Mouse (Mus musculus) lung, postnatal 0 days (tissue): ENCODE data around the gene Slc38a7. TPM values are rescaled to one million over a fixed set of nuclear protein-coding genes. Genes with fewer than 3 reads are reported as not detected.

ENCODE experiments used
- ATAC-seq: fragments of 200-750 bp; cut with Nextera tagmentation; 2 replicates; pipeline ENCODE4 v1.8.0; 2017; ENCODE audit warnings: moderate library complexity
- DNase-seq: peaks from one replicate; pipeline ENCODE4 v3.0.0-alpha.2; 2016; ENCODE audit warnings: low spot score
- H3K27ac ChIP-seq: fragments of 300-500 bp; sonication (generic); 2 replicates; pipeline ENCODE4 v1.5.1; 2014; ENCODE audit warnings: antibody characterized with exemption, mild to moderate bottlenecking, low read length, mixed read lengths
- H3K27me3 ChIP-seq: fragments of 300-500 bp; sonication (generic); replicated peaks from 2 replicates; pipeline ENCODE4 v1.6.1; 2014; ENCODE audit warnings: low read length, mixed read lengths; ENCODE audit not compliant: insufficient read depth
- H3K36me3 ChIP-seq: fragments of 300-500 bp; sonication (generic); 2 replicates; pipeline ENCODE4 v1.6.1; 2014; ENCODE audit warnings: low read length, mixed read lengths; ENCODE audit not compliant: insufficient read depth
- H3K4me1 ChIP-seq: fragments of 300-500 bp; sonication (generic); 2 replicates; pipeline ENCODE4 v1.6.1; 2014; ENCODE audit warnings: antibody characterized with exemption, low read depth, low read length, mixed read lengths; ENCODE audit not compliant: insufficient read depth
- H3K4me2 ChIP-seq: fragments of 300-500 bp; sonication (generic); replicated peaks from 2 replicates; pipeline ENCODE4 v1.6.1; 2014; ENCODE audit warnings: low read depth, mild to moderate bottlenecking, low read length, moderate library complexity, mixed read lengths
- H3K4me3 ChIP-seq: fragments of 300-500 bp; sonication (generic); 2 replicates; pipeline ENCODE4 v1.5.1; 2014; ENCODE audit warnings: low read depth, low read length
- H3K9ac ChIP-seq: fragments of 300-500 bp; sonication (generic); replicated peaks from 2 replicates; pipeline ENCODE4 v1.6.1; 2014; ENCODE audit warnings: low read depth, mild to moderate bottlenecking
- H3K9me3 ChIP-seq: fragments of 300-500 bp; sonication (generic); 2 replicates; pipeline ENCODE4 v1.6.1; 2016; ENCODE audit warnings: low read length, mixed read lengths
- CTCF ChIP-seq: IDR thresholded peaks from 2 replicates; pipeline ENCODE4 v1.5.1; 2016; ENCODE audit warnings: antibody characterized with exemption, mild to moderate bottlenecking
- EP300 ChIP-seq: IDR thresholded peaks from 2 replicates; pipeline ENCODE4 v1.6.1; 2016; ENCODE audit warnings: antibody characterized with exemption, mild to moderate bottlenecking, control low read depth
- WGBS: fragments of 180-500 bp; shearing (Covaris S2); extraction: QIAGEN DNeasy Blood & Tissue Kit; methylation state at CpG from one replicate; pipeline ENCODE4 v1.1.7; 2014; 5-methylcytosine and 5-hydroxymethylcytosine counted together
- polyA plus RNA-seq: library from polyadenylated mRNA; unstranded; fragments of >200 nt; fragmentation: Nextera tagmentation; extraction: Ambion mirVana; gene quantifications from 2 replicates; pipeline ENCODE4 v1.2.1, GENCODE M21; 2015

Gene Slc38a7
- polyA plus RNA-seq, result 11.1 and 11.6 TPM in 2 replicates

GRCm38 (mm10) chr8:95853102-95853843 lies at the start of gene Slc38a7:
Slc38a7 (minus strand) TSS chr8:95853539.
- H3K4me1 ChIP-seq, result peaks cover 7% of the 10 kb centered on the region
- ATAC-seq, result peak; percentile 96
- TF ChIP-seq CTCF, result no peak
- TF ChIP-seq EP300, result no peak
- H3K27me3 ChIP-seq, result no peaks in the 10 kb centered on the region
- H3K4me2 ChIP-seq, result peak within 1 kb of the TSS; percentile 64
- H3K36me3 ChIP-seq, result 0 out of 2 replicates have a peak, but pooled peaks cover 2% of the 10 kb centered on the region
- no peaks in the 10 kb centered on the region for H3K9me3 ChIP-seq
- H3K4me3 ChIP-seq, result peak within 1 kb of the TSS; percentile 57
- WGBS, result 9% methylated on average over 22 of the region's 22 CpGs
- DNase-seq, result peak; percentile 96
- H3K27ac ChIP-seq, result no peak within 1 kb of the TSS; the same call in 1 of the 2 replicates
- H3K9ac ChIP-seq, result peak within 1 kb of the TSS; percentile 42; the same call in 1 of the 2 replicates

- Histone ChIP-seq H3K27me3 (no peaks in the 10 kb centered on the region), H3K9me3 (no peaks in the 10 kb centered on the region), H3K36me3 (no peaks in the 10 kb centered on the region), H3K4me2 (no peak overlapping the region), H3K4me3 (no peak overlapping the region), H3K4me1 (no peaks in the 10 kb centered on the region), H3K27ac (no peak overlapping the region), H3K9ac (no peak overlapping the region)
- TF ChIP-seq CTCF (no peak), EP300 (no peak)
- ATAC-seq, result peak; percentile 35; the same call in 1 of the 2 replicates
- DNase-seq, result peak; percentile 42
- 41% methylated on average over 7 of the region's 7 CpGs for WGBS
Measured at GRCm38 (mm10) chr8:95901864-95902263, 48.5 kb upstream of the Slc38a7 start.

GRCm38 (mm10) chr8:95893701-95894100 lies 40.4 kb upstream of the Slc38a7 start:
- 72% methylated on average over 5 of the region's 5 CpGs for WGBS
- DNase-seq, result no peak

GRCm38 (mm10) chr8:95888285-95889136 lies 35.2 kb upstream of the Slc38a7 start, which contains the start of gene Got2:
Got2 (minus strand) TSS chr8:95888547.
- peak; percentile 93 for DNase-seq
- Histone ChIP-seq H3K9me3 (no peaks in the 10 kb centered on the region), H3K9ac (peak within 1 kb of the TSS; percentile 51; the same call in 1 of the 2 replicates), H3K27ac (no peak within 1 kb of the TSS), H3K4me1 (peaks cover 3% of the 10 kb centered on the region; the same call in 1 of the 2 replicates), H3K4me3 (peak within 1 kb of the TSS; percentile 76), H3K36me3 (no peaks in the 10 kb centered on the region), H3K4me2 (peak within 1 kb of the TSS; percentile 96), H3K27me3 (no peaks in the 10 kb centered on the region)
- peak; percentile 92 for TF ChIP-seq CTCF
- TF ChIP-seq EP300, result no peak
- WGBS, result 7% methylated on average over 29 of the region's 31 CpGs
- peak; percentile 91 for ATAC-seq

More at GRCm38 (mm10) chr8:95893701-95894100, 40.4 kb upstream of the Slc38a7 start:
- ATAC-seq, result no peak
- Histone ChIP-seq H3K4me1 (no peaks in the 10 kb centered on the region), H3K36me3 (no peaks in the 10 kb centered on the region), H3K27me3 (no peaks in the 10 kb centered on the region), H3K9me3 (no peaks in the 10 kb centered on the region), H3K4me2 (no peak overlapping the region), H3K4me3 (no peak overlapping the region), H3K9ac (no peak overlapping the region), H3K27ac (no peak overlapping the region)
- TF ChIP-seq CTCF, result no peak
- TF ChIP-seq EP300, result no peak

- Histone ChIP-seq H3K4me1 (peaks cover 3% of the 10 kb centered on the region; the same call in 1 of the 2 replicates), H3K27ac (no peak overlapping the region), H3K9ac (peak overlapping the region; percentile 51; the same call in 1 of the 2 replicates), H3K36me3 (no peaks in the 10 kb centered on the region), H3K27me3 (no peaks in the 10 kb centered on the region), H3K4me2 (peak overlapping the region; percentile 96), H3K9me3 (no peaks in the 10 kb centered on the region), H3K4me3 (peak overlapping the region; percentile 76)
- WGBS, result 1% methylated on average over 38 of the region's 38 CpGs
- DNase-seq (peak; percentile 66), ATAC-seq (peak; percentile 91)
- no peak for TF ChIP-seq EP300
- no peak for TF ChIP-seq CTCF
Measured at GRCm38 (mm10) chr8:95887578-95888284, 34.4 kb upstream of the Slc38a7 start.
